Mouse (Mus musculus) stomach, embryonic 16.5 days (tissue): Measurements from ENCODE around the gene Nkx2-4. TPM values are rescaled to one million over a fixed set of nuclear protein-coding genes. Genes with fewer than 3 reads are reported as not detected.

Experiments
- ATAC-seq: fragments of 200-750 bp; cut with Nextera tagmentation; 2 replicates; pipeline ENCODE4 v1.8.0; 2017; ENCODE audit warnings: moderate number of reproducible peaks, moderate TSS enrichment; ENCODE audit not compliant: insufficient read depth, low FRiP score
- H3K27ac ChIP-seq: fragments of 300-500 bp; sonication (generic); 2 replicates; pipeline ENCODE4 v1.5.1; 2014; ENCODE audit warnings: low read length
- H3K27me3 ChIP-seq: fragments of 300-500 bp; sonication (generic); 2 replicates; pipeline ENCODE4 v1.6.1; 2014; ENCODE audit warnings: low read length, control low read depth, mixed read lengths; ENCODE audit not compliant: control insufficient read depth, insufficient read depth
- H3K36me3 ChIP-seq: fragments of 300-500 bp; sonication (generic); 2 replicates; pipeline ENCODE4 v1.6.1; 2014; ENCODE audit warnings: low read length; ENCODE audit not compliant: control insufficient read depth, insufficient read depth
- H3K4me1 ChIP-seq: fragments of 300-500 bp; sonication (generic); 2 replicates; pipeline ENCODE4 v1.6.1; 2014; ENCODE audit warnings: low read length, control low read depth, mixed read lengths; ENCODE audit not compliant: control insufficient read depth, insufficient read depth
- H3K4me2 ChIP-seq: fragments of 300-500 bp; sonication (generic); 2 replicates; pipeline ENCODE4 v1.6.1; 2014; ENCODE audit warnings: low read depth, low read length, mixed read lengths
- H3K4me3 ChIP-seq: fragments of 300-500 bp; sonication (generic); replicated peaks from 2 replicates; pipeline ENCODE4 v1.5.1; 2014; ENCODE audit warnings: mild to moderate bottlenecking, low read length
- H3K9ac ChIP-seq: fragments of 300-500 bp; sonication (generic); 2 replicates; pipeline ENCODE4 v1.6.1; 2014; ENCODE audit warnings: low read length
- H3K9me3 ChIP-seq: fragments of 300-500 bp; sonication (generic); replicated peaks from 2 replicates; pipeline ENCODE4 v1.6.1; 2016; ENCODE audit warnings: low read length, control low read depth; ENCODE audit not compliant: control insufficient read depth
- WGBS: fragments of 180-500 bp; shearing (Covaris S2); extraction: QIAGEN DNeasy Blood & Tissue Kit; methylation state at CpG from one replicate; pipeline ENCODE4 v1.1.7; 2014; 5-methylcytosine and 5-hydroxymethylcytosine counted together
- polyA plus RNA-seq: library from polyadenylated mRNA; unstranded; fragments of >200 nt; fragmentation: Nextera tagmentation; extraction: Ambion mirVana; gene quantifications from 2 replicates; pipeline ENCODE4 v1.2.1, GENCODE M21; 2015

The Nkx2-4 gene
- polyA plus RNA-seq, 1 experiment from 2014 or later: not detected

DNA sequence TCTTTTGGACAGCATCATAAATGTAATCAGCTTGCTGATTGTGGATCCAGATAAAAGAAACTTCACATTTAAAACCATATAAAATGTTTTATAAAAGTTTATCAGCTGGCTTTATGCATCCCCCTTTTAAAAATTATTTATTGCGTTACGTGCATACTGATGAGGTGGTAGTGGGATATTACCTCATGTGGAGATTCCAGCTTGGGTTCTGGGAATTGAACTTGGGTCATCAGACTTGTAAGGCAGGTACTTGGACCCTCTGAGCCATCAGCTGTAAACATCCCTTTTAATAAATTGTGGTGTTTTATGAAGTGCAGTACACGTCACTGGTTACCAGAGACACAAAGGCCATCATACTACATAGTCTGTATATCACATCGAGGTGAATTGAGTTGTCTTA lies 10.8 kb downstream of the Nkx2-4 start:
- 0 out of 2 replicates have a peak, but pooled peaks cover under 1% of the 10 kb centered on the region for H3K27me3 ChIP-seq
- ATAC-seq: no peak
- H3K9me3 ChIP-seq: no peaks in the 10 kb centered on the region
- H3K4me3 ChIP-seq: no peak overlapping the region
- H3K4me1 ChIP-seq: no peaks in the 10 kb centered on the region
- 91% methylated on average over 4 of the region's 4 CpGs for WGBS
- H3K4me2 ChIP-seq: no peak overlapping the region
- no peak overlapping the region for H3K27ac ChIP-seq
- H3K36me3 ChIP-seq: peaks cover 6% of the 10 kb centered on the region; the same call in 1 of the 2 replicates
- H3K9ac ChIP-seq: no peak overlapping the region

DNA sequence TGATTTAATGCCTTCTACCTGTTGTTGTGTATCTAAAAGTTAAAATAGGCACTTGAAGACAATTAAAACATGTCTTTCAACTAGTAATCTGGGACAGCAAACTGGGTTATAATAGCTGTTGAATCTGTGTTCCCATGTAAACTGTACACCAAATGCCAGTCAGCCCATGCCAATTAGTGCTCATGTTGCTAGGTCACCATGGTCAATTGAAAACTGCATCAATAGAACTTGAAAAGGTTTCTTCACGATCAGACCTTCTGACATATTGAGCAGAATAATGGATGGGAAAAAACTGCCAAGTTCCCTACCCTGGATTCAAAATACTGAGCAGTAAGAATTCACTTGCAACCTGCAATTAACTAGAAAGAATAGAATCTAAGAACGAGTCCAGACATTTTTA lies 11.3 kb downstream of the Nkx2-4 start:
- ATAC-seq: no peak
- 74% methylated on average over 2 of the region's 2 CpGs for WGBS
- H3K36me3 ChIP-seq: peaks cover 6% of the 10 kb centered on the region; the same call in 1 of the 2 replicates

DNA sequence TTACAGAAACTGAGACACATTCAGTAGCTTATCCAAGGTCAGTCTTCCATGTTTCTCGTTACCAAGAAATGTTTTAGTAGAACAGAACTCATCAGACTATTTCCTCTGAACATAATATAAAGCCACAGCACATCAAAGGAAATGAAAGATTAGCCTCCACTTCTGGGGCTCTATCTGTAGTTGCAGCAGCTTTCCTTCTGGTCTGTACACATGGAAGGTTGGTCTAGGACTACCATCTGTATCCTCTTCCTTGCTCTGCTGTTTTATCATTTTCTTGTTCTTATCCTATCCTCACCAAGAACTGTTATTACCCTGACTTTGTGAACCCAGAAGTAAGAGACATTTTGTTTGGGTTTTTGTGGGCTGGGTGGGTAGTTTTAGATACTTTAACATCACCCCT lies 14.9 kb downstream of the Nkx2-4 start:
- Histone ChIP-seq H3K9me3 (no peaks in the 10 kb centered on the region), H3K27me3 (no peaks in the 10 kb centered on the region), H3K9ac (no peak overlapping the region), H3K4me2 (no peak overlapping the region), H3K4me1 (no peaks in the 10 kb centered on the region), H3K27ac (no peak overlapping the region), H3K36me3 (peaks cover 6% of the 10 kb centered on the region; the same call in 1 of the 2 replicates), H3K4me3 (no peak overlapping the region)
- WGBS: 94% methylated on average over 1 of the region's 1 CpGs
- no peak for ATAC-seq

More for the DNA sequence above, 11.3 kb downstream of the Nkx2-4 start:
- Histone ChIP-seq H3K4me1 (no peaks in the 10 kb centered on the region), H3K27ac (no peak overlapping the region), H3K9ac (no peak overlapping the region), H3K27me3 (no peaks in the 10 kb centered on the region), H3K4me2 (no peak overlapping the region), H3K4me3 (no peak overlapping the region), H3K9me3 (no peaks in the 10 kb centered on the region)

DNA sequence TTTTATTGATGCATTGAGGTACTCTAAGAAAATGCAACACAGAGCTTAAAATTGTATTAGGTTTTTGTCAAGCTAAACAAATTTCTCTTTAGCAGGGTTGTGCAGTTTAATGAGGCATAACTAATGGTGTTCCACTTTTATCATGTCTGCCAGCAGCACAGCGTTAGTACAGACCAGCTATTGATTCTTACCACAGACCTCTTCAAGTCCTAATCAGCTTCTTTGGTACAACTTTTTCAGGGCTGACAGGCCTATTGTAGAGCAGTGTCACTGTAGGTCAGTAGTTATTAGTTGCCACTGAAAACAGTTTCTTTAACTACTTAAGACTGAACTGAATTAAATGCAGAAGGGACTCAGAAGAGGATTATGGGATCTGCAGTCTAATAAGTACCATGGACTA lies 16.2 kb downstream of the Nkx2-4 start:
- H3K36me3 ChIP-seq: peaks cover 6% of the 10 kb centered on the region; the same call in 1 of the 2 replicates
- no peaks in the 10 kb centered on the region for H3K4me1 ChIP-seq
- no peak overlapping the region for H3K27ac ChIP-seq
- no peaks in the 10 kb centered on the region for H3K27me3 ChIP-seq
- H3K4me2 ChIP-seq: no peak overlapping the region
- no peak overlapping the region for H3K9ac ChIP-seq
- WGBS: 56% methylated on average over 1 of the region's 1 CpGs
- ATAC-seq: no peak
- H3K4me3 ChIP-seq: no peak overlapping the region
- no peaks in the 10 kb centered on the region for H3K9me3 ChIP-seq

DNA sequence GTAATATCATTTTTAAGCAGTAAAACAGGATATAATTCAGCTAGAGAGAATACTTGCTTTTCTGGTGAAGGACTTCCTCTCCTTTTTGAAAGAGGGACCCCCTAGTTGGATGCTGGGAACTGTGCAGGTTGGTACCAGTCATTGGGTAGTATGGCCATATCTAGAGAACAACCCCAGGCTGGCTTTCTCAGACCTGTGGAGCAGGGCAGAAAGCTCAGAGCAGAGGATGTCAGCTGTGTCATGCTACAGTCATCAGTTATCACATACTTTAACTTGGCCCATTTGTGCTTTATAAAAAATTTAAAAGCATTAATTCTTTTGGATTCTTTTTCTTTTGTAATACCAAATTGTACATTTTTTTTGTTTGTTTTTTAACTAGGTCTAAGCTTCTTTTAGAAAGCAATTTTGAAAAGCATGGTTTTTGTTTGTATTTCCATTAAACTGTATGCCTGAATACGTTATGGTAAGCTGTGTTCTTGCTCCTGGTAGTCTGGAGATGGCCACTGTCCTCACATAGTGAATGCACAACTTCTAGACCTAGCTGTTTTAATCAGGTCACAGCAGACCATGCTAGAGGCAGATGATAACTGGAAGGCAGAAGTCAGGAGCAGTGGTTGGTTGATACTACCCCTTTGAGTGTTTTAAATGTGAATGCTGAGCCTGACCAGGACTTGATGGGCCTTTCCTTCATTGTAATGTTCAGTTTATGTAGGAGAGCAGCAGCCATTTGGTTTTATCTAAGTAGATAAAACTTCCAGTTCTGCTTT lies 17.6 kb downstream of the Nkx2-4 start:
- H3K27me3 ChIP-seq: no peaks in the 10 kb centered on the region
- H3K9ac ChIP-seq: no peak overlapping the region
- H3K4me1 ChIP-seq: no peaks in the 10 kb centered on the region
- ATAC-seq: no peak
- peaks cover 6% of the 10 kb centered on the region; the same call in 1 of the 2 replicates for H3K36me3 ChIP-seq
- H3K9me3 ChIP-seq: no peaks in the 10 kb centered on the region
- no peak overlapping the region for H3K4me3 ChIP-seq
- H3K27ac ChIP-seq: no peak overlapping the region
- H3K4me2 ChIP-seq: no peak overlapping the region
- 88% methylated on average over 1 of the region's 1 CpGs for WGBS

DNA sequence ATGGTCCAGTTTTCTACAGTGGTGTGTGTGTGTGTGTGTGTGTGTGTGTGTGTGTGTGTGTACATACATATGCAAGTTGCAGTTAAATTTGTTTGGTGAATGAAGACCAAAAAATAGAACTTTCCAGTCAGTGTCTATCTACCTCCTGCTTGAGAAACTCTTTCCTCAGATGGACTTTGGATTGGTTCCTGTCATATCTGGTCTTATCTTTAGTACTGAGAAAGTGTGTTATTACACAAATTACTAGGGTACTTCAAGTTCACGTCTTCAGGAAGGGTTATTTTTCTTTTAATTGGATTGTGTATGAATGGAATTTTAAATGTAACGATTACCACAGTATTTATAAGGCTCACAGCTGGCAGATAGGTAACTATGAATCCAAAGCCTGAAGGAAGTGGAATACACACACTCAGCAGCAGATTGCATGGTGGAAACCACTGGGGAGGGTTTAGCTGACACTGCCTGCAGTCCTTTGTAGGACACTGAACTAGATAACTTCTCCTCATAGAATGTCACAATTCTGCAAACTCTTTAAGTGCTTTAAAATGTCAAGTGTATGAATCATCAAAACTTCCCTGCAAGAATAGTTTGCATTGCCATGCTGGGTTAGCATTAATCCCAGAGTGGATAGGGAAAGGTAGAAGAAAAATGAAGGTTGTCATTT lies 31.9 kb downstream of the Nkx2-4 start:
- H3K4me1 ChIP-seq: no peaks in the 10 kb centered on the region
- H3K9ac ChIP-seq: no peak overlapping the region
- H3K27ac ChIP-seq: no peak overlapping the region
- peaks cover 15% of the 10 kb centered on the region; the same call in 1 of the 2 replicates for H3K36me3 ChIP-seq
- no peak for ATAC-seq
- no peaks in the 10 kb centered on the region for H3K27me3 ChIP-seq
- H3K4me3 ChIP-seq: no peak overlapping the region
- 85% methylated on average over 2 of the region's 2 CpGs for WGBS
- H3K9me3 ChIP-seq: no peaks in the 10 kb centered on the region
- H3K4me2 ChIP-seq: no peak overlapping the region

DNA sequence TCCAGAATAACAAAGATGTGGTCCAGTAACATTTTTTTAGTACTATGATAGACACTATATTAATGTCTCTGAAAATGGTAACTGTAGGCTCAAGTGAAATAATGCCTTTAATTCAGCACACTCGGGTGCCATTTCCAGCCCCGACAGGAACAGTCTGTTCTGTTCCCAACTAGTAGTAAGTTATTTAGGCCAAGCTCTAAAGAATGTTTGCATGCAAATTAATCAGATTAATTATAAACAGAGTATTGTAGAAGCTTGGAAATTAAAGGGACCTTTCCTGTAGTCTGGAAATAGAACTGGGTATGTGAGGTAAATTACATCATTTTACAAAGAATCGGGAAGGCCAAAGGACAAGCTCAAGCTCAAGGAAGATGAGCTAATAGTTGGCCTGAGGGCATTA lies 38.2 kb downstream of the Nkx2-4 start:
- no peak overlapping the region for H3K4me2 ChIP-seq
- H3K4me3 ChIP-seq: no peak overlapping the region
- no peaks in the 10 kb centered on the region for H3K27me3 ChIP-seq
- H3K9me3 ChIP-seq: no peaks in the 10 kb centered on the region
- no peak overlapping the region for H3K9ac ChIP-seq
- peaks cover 9% of the 10 kb centered on the region; the same call in 1 of the 2 replicates for H3K36me3 ChIP-seq
- no peak for ATAC-seq
- H3K27ac ChIP-seq: no peak overlapping the region
- WGBS: 89% methylated on average over 3 of the region's 3 CpGs
- H3K4me1 ChIP-seq: no peaks in the 10 kb centered on the region

DNA sequence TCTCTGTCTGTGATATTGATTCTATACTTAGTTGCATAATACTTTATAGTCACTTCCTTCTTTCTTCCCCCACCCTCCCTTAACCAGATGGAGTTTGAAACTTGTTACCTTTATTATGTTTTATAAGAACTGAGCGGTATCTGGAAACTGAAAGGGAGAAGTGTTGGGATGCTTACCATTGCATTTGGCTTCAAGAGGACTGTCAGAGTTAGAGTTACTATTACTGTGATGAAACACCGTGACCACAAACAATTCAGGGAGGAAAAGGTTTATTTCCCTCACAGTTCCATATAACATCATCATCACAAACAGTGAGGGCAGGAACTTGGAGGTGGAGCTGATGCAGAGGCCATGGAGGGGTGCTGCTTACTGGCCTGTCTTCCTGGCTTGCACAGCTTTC lies 49.4 kb downstream of the Nkx2-4 start:
- no peaks in the 10 kb centered on the region for H3K36me3 ChIP-seq

More for the DNA sequence above, 49.4 kb downstream of the Nkx2-4 start:
- WGBS: 93% methylated on average over 2 of the region's 2 CpGs
- Histone ChIP-seq H3K27me3 (no peaks in the 10 kb centered on the region), H3K9ac (no peak overlapping the region), H3K9me3 (no peaks in the 10 kb centered on the region), H3K4me1 (no peaks in the 10 kb centered on the region), H3K4me3 (no peak overlapping the region), H3K4me2 (no peak overlapping the region), H3K27ac (no peak overlapping the region)
- no peak for ATAC-seq
